Mouse (Mus musculus) heart, postnatal 0 days (tissue): ENCODE data around the gene Eef2kmt. TPM values are rescaled to one million over a fixed set of nuclear protein-coding genes. Genes with fewer than 3 reads are reported as not detected.
A peak's percentile ranks its signal among the peaks of the same experiment; 100 is the strongest.

Source experiments
- ATAC-seq: fragments of 200-750 bp; cut with Nextera tagmentation; 2 replicates; pipeline ENCODE4 v1.8.0; 2017; ENCODE audit warnings: low read depth, moderate number of reproducible peaks, moderate library complexity; ENCODE audit not compliant: insufficient read depth
- DNase-seq: peaks from one replicate; pipeline ENCODE4 v3.0.0-alpha.2; 2016; ENCODE audit warnings: low spot score
- H3K27ac ChIP-seq: fragments of 300-500 bp; sonication (generic); 2 replicates; pipeline ENCODE4 v1.5.1; 2014; ENCODE audit warnings: low read depth, mild to moderate bottlenecking
- H3K27me3 ChIP-seq: fragments of 300-500 bp; sonication (generic); 2 replicates; pipeline ENCODE4 v1.6.1; 2014; ENCODE audit warnings: low read length, mixed read lengths; ENCODE audit not compliant: control insufficient read depth, insufficient read depth
- H3K36me3 ChIP-seq: fragments of 300-500 bp; sonication (generic); replicated peaks from 2 replicates; pipeline ENCODE4 v1.6.1; 2014; ENCODE audit warnings: low read length, mixed read lengths; ENCODE audit not compliant: control insufficient read depth, insufficient read depth
- H3K4me1 ChIP-seq: fragments of 300-500 bp; sonication (generic); 2 replicates; pipeline ENCODE4 v1.6.1; 2014; ENCODE audit warnings: antibody characterized with exemption; ENCODE audit not compliant: control insufficient read depth, insufficient read depth
- H3K4me2 ChIP-seq: fragments of 300-500 bp; sonication (generic); 2 replicates; pipeline ENCODE4 v1.6.1; 2014; ENCODE audit warnings: low read depth, mild to moderate bottlenecking, low read length, moderate library complexity
- H3K4me3 ChIP-seq: fragments of 300-500 bp; sonication (generic); 2 replicates; pipeline ENCODE4 v1.5.1; 2014; ENCODE audit warnings: low read depth, low read length
- H3K9ac ChIP-seq: fragments of 300-500 bp; sonication (generic); replicated peaks from 2 replicates; pipeline ENCODE4 v1.6.1; 2014; ENCODE audit warnings: low read depth, low read length, mixed read lengths
- H3K9me3 ChIP-seq: fragments of 300-500 bp; sonication (generic); replicated peaks from 2 replicates; pipeline ENCODE4 v1.6.1; 2016; ENCODE audit warnings: low read length; ENCODE audit not compliant: control insufficient read depth
- CTCF ChIP-seq: IDR thresholded peaks from 2 replicates; pipeline ENCODE4 v1.5.1; 2016; ENCODE audit warnings: antibody characterized with exemption, control low read depth, low read depth
- EP300 ChIP-seq: IDR thresholded peaks from 2 replicates; pipeline ENCODE4 v1.6.1; 2016; ENCODE audit warnings: antibody characterized with exemption, low read depth
- WGBS: fragments of 180-500 bp; shearing (Covaris S2); extraction: QIAGEN DNeasy Blood & Tissue Kit; methylation state at CpG from one replicate; pipeline ENCODE4 v1.1.7; 2014; 5-methylcytosine and 5-hydroxymethylcytosine counted together
- microRNA-seq: library from miRNA; unstranded; fragments of <30 nt; microRNA quantifications from one replicate; pipeline ENCODE4, GENCODE M21; 2016
- polyA plus RNA-seq: library from polyadenylated mRNA; unstranded; fragments of >200 nt; fragmentation: Nextera tagmentation; extraction: Ambion mirVana; gene quantifications from 2 replicates; pipeline ENCODE4 v1.2.1, GENCODE M21; 2015
- total RNA-seq: library from RNA; depleted of rRNA; stranded (reverse); fragments of >200 nt; gene quantifications from 2 replicates; pipeline ENCODE4 v1.2.3, GENCODE M21; 2014; ENCODE audit warnings: low replicate concordance; rRNA removed

Eef2kmt gene
- total and polyA plus RNA-seq, 2 experiments from 2014 or later = 23.3 to 26.4 TPM

DNA sequence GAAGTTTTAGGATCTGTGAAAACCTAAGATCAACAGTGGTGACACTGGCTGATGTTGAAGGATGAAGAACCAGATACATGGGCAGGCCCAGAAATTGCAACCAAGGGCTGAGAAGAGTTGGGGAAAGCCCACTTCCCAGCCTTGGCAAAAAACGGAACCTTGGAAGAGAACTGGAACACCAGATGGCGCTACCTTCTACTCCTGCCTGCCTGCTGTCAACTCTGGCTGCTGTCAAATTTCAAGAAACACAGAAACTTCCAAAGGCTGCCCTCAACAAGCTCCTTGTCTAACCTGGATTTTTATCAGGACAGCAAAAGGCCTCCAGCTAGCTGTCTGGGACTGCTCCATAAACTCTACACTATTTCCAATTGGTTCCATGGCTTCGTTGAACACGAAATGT lies 53.1 kb downstream of the Eef2kmt start:
- H3K9me3 ChIP-seq = no peaks in the 10 kb centered on the region
- ATAC-seq (no peak), DNase-seq (peak; percentile 50)
- peaks cover 35% of the 10 kb centered on the region; the same call in 1 of the 2 replicates for H3K36me3 ChIP-seq
- no peak overlapping the region for H3K27ac ChIP-seq
- H3K4me3 ChIP-seq = peak overlapping the region; percentile 82
- WGBS = 11% methylated on average over 4 of the region's 4 CpGs
- peak; percentile 68 for TF ChIP-seq CTCF
- TF ChIP-seq EP300 = no peak
- H3K4me2 ChIP-seq = peak overlapping the region; percentile 100
- peaks cover 4% of the 10 kb centered on the region for H3K4me1 ChIP-seq
- H3K27me3 ChIP-seq = no peaks in the 10 kb centered on the region
- H3K9ac ChIP-seq = no peak overlapping the region

GRCm38 (mm10) chr16:5195080-5195479 lies 60.7 kb downstream of the Eef2kmt start:
- Histone ChIP-seq H3K9me3 (no peaks in the 10 kb centered on the region), H3K36me3 (peaks cover 28% of the 10 kb centered on the region), H3K27me3 (no peaks in the 10 kb centered on the region), H3K4me2 (no peak overlapping the region), H3K4me3 (no peak overlapping the region), H3K27ac (no peak overlapping the region), H3K9ac (no peak overlapping the region), H3K4me1 (no peaks in the 10 kb centered on the region)
- DNase-seq (peak; percentile 24), ATAC-seq (peak; percentile 58)
- 30% methylated on average over 6 of the region's 6 CpGs for WGBS
- TF ChIP-seq EP300 (no peak), CTCF (peak; percentile 72)

Small RNA genes within 50 kb of the gene (microRNA-seq; reads per million reads assigned to microRNA genes)
- gene Gm23689 (not detected), gene Gm26095 (not detected), gene Mir6364 (not detected)

Other genes starting within 250 kb of the Eef2kmt start
- 7.3 TPM in 1 of 2 replicates, not detected in the other for gene Smim22, start 248.7 kb downstream of the Eef2kmt start, total RNA-seq
- 2.1 and 2.5 TPM in 2 replicates for gene Smim22, start 248.7 kb downstream of the Eef2kmt start, polyA plus RNA-seq
- 37.3 and 55.7 TPM in 2 replicates for gene Rogdi, start 242.4 kb downstream of the Eef2kmt start, total RNA-seq
- 34.8 and 39.2 TPM in 2 replicates for gene Rogdi, start 242.4 kb downstream of the Eef2kmt start, polyA plus RNA-seq
- gene Glyr1, start 206.1 kb downstream of the Eef2kmt start, total RNA-seq = 74.3 and 84.4 TPM in 2 replicates
- 56.2 and 58.5 TPM in 2 replicates for gene Glyr1, start 206.1 kb downstream of the Eef2kmt start, polyA plus RNA-seq
- gene Ubn1, start 205.9 kb downstream of the Eef2kmt start, total RNA-seq = 31.3 and 34.0 TPM in 2 replicates
- 8.5 and 8.7 TPM in 2 replicates for gene Ubn1, start 205.9 kb downstream of the Eef2kmt start, polyA plus RNA-seq
- 1.9 and 2.4 TPM in 2 replicates for gene Ppl, start 123.6 kb downstream of the Eef2kmt start, total RNA-seq
- 0.85 and 1.00 TPM in 2 replicates for gene Ppl, start 123.6 kb downstream of the Eef2kmt start, polyA plus RNA-seq
- not detected in 2 replicates for gene Sec14l5, start 108.9 kb downstream of the Eef2kmt start, total RNA-seq
- gene Sec14l5, start 108.9 kb downstream of the Eef2kmt start, polyA plus RNA-seq = not detected in 2 replicates
- 12.3 and 23.6 TPM in 2 replicates for gene Nagpa, start 52.0 kb downstream of the Eef2kmt start, total RNA-seq
- 9.4 and 10.6 TPM in 2 replicates for gene Nagpa, start 52.0 kb downstream of the Eef2kmt start, polyA plus RNA-seq
- 12.2 and 14.9 TPM in 2 replicates for gene AU021092, start 33.7 kb downstream of the Eef2kmt start, total RNA-seq
- gene AU021092, start 33.7 kb downstream of the Eef2kmt start, polyA plus RNA-seq = 6.3 and 8.8 TPM in 2 replicates
- 21.2 and 29.2 TPM in 2 replicates for gene Alg1, start 22.4 kb downstream of the Eef2kmt start, total RNA-seq
- 24.9 TPM in 2 replicates for gene Alg1, start 22.4 kb downstream of the Eef2kmt start, polyA plus RNA-seq